In genomic region chr16:55001661-55002289, GRCm38 (mm10) we compare ENCODE assay signal across 22 mouse cellular contexts.
DNase-seq lines count a peak whose midpoint lies in the region; TF ChIP-seq lines count a peak whose summit lies in the region.
"Had no signal": no experiment of that assay in that cellular context is flagged by ENCODE, and none has a peak within 500 bp of the region (broad histone marks: within the 10 kb centered on the region; RNA-seq: fewer than 3 reads in every experiment).

No protein-coding gene starts in this region.

- WGBS in lung, adult 2 months, result 73% methylated on average over 2 of the region's 2 CpGs

- 0 out of 2 replicates have a peak overlapping the region, but pooled peaks have one; percentile 40 for H3K27ac ChIP-seq in cortical plate, adult 2 months (ENCODE audit: insufficient read depth, low read length)
- H3K27ac ChIP-seq: embryonic facial prominence, embryonic 12.5 days; heart, adult 2 months; hindbrain, embryonic 14.5 days; kidney, postnatal 0 days; limb, embryonic 12.5 days; midbrain, embryonic 10.5 days; stomach, postnatal 0 days had no signal

- DNase-seq in left cerebral cortex, adult 11 months (ENCODE audit: low spot score), result peak; percentile 45
- no peak for DNase-seq in left cerebral cortex, postnatal 10 days (ENCODE audit: extremely low spot score in 1 of 2, low spot score in 2 of 2)
- DNase-seq in layer of hippocampus, adult 8-10 months (ENCODE audit: low spot score in 2 of 2), result peak; percentile 19 to 23
- DNase-seq in left cerebral cortex, postnatal 25 days (ENCODE audit: low spot score in 2 of 2), result peak; percentile 35 to 92
- no peak for DNase-seq in ovary, postnatal 10 days (ENCODE audit: low spot score)
- no peak for DNase-seq in lung, adult 2 months
- DNase-seq: adrenal gland, adult 2 months; cerebellum, adult 18-20 months; forebrain, postnatal 0 days; gastrocnemius, postnatal 36 days; heart, adult 2 months; heart, postnatal 36 days; kidney, adult 2 months; liver, postnatal 0 days; lung, postnatal 10 days had no signal

- H3K4me3 ChIP-seq in cortical plate, adult 2 months (ENCODE audit: insufficient read depth, low read length), result no peak overlapping the region
- no peak overlapping the region for H3K4me3 ChIP-seq in lung, adult 2 months (replicated peaks; ENCODE audit: extremely low read depth, low read depth, low read length)
- H3K4me3 ChIP-seq: embryonic facial prominence, embryonic 12.5 days; heart, adult 2 months; limb, embryonic 12.5 days; midbrain, embryonic 10.5 days had no signal

- H3K4me1 ChIP-seq in cortical plate, adult 2 months (ENCODE audit: control insufficient read depth, insufficient read depth, low read length), result no peaks in the 10 kb centered on the region
- no peaks in the 10 kb centered on the region for H3K4me1 ChIP-seq in lung, adult 2 months (ENCODE audit: control insufficient read depth, insufficient read depth, low read length)
- H3K4me1 ChIP-seq: embryonic facial prominence, embryonic 12.5 days; limb, embryonic 12.5 days; midbrain, embryonic 10.5 days had no signal

- intact Hi-C loops in left cerebral cortex, postnatal 10 days (cut with DNase I), result no loop called here
- intact Hi-C loops in left cerebral cortex, postnatal 25 days (cut with DNase I), result loop anchor here (5.0 to 10.0 kb wide), 2 partner anchors 463 to 504 kb away; no protein-coding TSS in a partner anchor

- no peak for TF ChIP-seq CTCF in cortical plate, adult 2 months (IDR thresholded peaks at IDR 0.05; ENCODE audit: extremely low read depth, insufficient read depth, low read length)
- TF ChIP-seq CTCF in lung, adult 2 months (IDR thresholded peaks at IDR 0.05; ENCODE audit: insufficient read depth, low read length), result no peak

- no peak for TF ChIP-seq POLR2A in cortical plate, adult 2 months (IDR thresholded peaks at IDR 0.05; ENCODE audit: extremely low read depth, insufficient read depth, low read length)
- no peak for TF ChIP-seq POLR2A in lung, adult 2 months (IDR thresholded peaks at IDR 0.05; ENCODE audit: borderline replicate concordance, extremely low read depth, low read depth, low read length)

Comparison
In these comparisons a context has a peak if more than half of its experiments do, and no peak if none do; other contexts are left out.
1. DNase-seq: peak in left cerebral cortex, adult 11 months (single experiment), layer of hippocampus, adult 8-10 months (2 of 2) and left cerebral cortex, postnatal 25 days (2 of 2); none in left cerebral cortex, postnatal 10 days (0 of 2), ovary, postnatal 10 days (single experiment) and lung, adult 2 months (single experiment).